Mouse (Mus musculus): Measurements from ENCODE around the gene Set.
A peak's percentile ranks its signal among the peaks of the same experiment; 100 is the strongest.

Gene Set

DNA sequence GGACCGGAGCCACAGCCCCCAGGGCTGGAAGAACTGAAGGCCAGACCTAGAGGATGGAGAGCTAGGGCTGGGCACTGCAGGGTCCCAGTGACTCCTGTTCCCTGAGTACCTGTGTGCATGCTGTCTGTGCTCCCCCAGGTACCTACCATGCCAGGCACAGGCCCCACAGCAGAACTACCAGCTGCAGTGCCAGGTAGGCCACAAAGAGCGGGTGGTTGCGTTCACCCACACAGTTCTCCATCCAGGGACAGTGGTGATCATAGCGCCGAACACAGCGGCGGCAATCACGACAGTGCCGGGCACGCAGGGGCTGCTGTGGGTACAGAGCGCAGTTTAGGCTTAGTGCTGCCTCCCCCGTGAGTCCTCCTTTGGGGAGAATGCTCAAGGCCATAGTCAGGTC, 34.3 kb downstream of the Set start:
- DNase-seq = no peak

DNA sequence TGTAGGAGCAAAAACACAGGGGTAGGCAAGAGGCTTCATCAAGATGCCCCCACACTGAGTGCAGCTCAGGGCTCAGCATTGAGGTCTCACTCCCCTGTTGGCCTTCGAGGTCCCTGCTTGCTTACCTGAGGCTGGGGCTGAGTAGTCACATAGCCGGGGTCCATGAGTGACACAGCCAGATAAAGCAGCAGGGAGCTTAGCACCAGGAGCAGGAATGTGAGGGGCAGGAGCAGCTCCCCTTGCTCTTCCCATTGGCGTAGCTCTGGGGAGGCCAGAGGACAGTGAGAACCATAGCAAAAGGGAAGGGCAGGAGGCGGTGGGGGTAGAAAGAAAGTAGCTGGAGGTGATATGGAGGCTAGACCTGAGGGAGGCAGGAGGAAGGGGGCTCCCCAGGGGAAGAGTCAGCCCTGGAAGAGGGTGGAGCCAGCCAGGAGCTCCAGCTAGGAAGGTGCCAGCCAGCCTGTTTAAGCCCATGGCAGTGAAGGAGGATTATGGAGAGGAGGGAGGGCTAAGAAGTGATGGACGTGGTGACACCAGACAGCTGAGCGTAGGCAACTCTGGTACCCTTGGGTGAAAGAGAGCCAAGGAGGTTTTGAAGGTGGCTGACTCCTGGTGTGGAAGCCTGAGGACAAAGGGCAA, 35.2 kb downstream of the Set start:
- no peak for DNase-seq

DNA sequence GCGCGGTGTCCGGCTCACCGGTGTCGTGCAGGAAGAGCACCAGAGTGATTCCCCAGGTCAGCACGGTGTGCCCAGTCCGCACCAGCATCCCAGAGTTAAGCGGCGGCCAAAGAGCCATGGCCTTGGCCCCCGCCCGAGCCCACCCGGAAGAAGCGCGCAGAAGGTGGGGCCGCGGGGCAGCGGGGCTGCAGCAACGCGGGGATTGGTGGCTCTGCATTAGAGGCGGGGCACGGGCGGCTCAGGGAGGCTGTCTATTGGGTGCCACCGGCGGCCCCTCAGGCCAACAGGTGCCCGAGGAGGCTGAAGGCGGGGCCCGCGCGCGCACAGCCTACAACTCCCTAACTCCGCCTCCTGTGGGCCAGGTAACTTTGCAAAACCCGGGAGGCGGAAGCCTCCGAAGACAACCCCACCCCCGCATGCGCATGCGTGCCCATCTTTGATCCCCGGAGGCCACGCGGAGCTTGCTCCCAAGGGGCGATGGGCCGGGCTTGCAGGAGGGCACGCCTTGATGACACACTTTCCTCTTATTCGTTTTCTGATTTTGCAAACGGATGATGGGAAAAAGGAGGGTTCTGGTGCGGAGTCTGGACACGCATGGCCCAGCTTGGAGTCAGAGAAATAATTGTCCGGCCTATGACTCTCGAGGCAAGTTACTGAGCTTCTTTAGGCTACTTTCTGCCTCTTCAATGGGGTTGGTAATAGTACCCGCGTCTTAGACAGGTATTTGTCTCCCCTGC, 36.5 kb downstream of the Set start, which contains the start of gene Zdhhc12:
Zdhhc12 (minus strand) TSS at position 178 of the 737 bp plus-strand sequence.
- DNase-seq = peak; percentile 96 to 99

DNA sequence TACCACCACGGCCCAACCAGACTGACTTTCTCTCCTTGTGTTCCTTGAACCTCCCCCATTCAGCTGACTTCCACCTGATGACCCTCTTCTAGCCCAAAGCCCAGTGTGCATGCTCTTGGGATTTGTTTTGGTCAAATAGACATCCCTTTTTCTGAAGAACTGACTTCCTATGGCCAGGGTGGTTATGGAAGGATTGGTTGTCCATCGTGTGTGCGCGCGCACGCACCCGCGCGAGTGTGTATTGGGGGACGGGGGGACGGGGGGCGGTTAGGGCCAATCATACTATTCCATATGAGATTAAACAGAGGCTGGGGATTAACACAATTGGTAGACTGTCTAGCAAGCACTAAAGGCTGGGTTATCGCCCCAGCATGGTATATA, 37.0 kb downstream of the Set start:
- DNase-seq = no peak

DNA sequence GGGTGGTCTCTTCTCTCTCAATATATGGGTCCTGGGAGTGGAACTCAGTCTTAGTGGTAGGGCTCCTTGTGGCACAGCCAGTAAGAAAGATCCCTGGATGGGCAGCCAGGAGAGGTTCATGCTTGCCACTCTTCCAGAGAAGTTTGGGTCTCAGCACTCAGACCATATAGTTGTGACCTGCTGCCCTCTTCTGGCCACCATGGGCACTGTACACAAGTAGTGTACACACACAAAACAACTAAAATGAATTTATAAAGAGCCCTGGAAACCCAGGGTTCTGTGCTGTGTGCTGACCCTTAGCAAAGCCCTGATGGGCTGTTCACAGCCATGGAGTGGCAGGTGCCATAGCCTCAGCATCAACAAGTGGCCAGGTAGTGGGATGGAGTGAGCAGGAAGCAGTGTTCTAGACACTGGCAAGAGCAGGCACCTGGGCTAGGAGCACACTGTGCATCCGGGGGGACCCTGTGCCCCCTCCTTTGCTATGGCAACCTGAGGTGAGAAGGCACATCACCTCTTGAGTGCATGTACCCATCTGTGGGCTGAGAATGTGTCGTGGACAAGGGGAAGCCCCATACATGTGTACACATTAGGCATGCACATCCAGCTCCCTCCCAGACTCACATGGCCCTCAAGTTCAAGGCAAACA, 38.8 kb downstream of the Set start:
- peak; percentile 76 to 79 for DNase-seq

DNA sequence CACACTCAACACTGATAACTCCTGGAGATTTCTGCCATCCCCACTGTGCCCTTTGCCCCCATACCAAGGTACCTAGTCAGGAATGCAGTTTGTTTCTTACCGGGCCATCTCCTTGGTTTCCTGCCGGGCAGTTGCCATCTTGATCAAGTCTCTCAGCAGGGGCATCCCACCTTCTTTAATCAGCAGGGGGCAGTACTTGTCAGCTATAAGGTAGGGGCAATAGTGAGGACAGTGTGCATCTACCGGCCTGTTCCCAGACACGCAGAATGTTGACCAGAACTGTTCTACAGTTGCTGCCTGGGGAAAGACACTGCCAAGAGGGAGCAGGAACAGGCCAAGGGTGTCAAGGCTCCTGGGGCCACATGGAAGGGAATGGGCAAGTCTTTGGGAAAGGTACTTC, 43.0 kb downstream of the Set start:
- peak in 1 of 2 experiments; percentile 15 for DNase-seq

DNA sequence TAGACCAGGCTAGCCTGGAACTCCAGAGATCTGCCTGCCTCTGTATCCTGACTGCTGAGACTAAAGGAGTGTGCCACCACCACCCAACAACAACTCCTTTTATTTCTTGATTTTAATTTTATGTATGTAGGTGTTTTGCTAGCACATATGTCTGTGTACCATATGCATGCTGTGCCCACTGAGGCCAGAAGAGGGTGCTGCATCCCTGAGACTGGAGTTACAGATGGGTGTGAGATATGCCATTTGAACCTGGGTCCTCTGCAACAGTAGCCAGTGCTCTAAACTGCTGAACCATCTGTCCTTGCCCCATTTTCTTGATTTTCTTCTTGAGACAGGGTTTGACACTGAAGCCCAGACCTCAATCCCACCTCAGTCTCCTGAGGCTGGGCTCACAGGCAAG, 49.2 kb downstream of the Set start:
- DNase-seq = peak in 1 of 2 experiments; percentile 77

DNA sequence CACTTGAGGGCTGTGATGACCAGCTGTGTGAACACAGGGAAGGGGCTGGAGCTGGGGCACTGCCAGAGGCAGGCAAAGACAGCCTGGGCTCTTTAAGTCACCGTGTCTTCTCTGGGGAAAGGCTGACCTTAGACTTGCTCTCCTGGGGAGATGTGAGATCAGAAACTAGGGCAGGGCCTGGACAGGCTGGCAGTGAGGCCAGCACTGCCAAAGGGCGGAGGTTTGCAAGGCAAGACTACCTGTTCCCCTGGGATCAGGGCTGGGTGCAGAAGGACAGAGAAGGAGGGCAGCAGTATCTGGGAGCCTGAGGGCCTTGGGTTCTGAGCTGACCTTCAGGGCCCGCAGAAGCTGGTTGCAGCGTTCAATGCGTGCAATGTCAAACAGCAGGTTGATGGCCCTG, 50.5 kb downstream of the Set start:
- no peak for DNase-seq

DNA sequence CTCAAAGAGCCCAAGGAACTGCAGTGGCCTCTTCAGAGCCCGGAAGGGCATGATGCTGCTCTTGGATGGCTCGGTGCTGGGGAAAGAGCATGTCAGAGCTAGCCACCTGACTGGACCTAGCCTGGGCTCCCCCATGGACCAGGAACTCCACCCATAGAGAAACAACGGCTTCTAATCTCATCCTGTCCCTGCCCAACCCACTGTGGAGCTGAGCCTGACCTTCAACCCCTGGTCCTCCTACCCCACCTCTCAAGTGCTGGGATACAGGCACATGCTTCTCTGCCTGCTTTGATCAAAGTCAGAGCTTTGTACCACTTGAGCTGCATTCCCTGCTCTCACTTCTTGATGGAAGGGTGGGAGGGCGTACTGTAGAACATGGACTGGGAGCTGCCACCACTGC, 51.1 kb downstream of the Set start:
- no peak for DNase-seq

DNA sequence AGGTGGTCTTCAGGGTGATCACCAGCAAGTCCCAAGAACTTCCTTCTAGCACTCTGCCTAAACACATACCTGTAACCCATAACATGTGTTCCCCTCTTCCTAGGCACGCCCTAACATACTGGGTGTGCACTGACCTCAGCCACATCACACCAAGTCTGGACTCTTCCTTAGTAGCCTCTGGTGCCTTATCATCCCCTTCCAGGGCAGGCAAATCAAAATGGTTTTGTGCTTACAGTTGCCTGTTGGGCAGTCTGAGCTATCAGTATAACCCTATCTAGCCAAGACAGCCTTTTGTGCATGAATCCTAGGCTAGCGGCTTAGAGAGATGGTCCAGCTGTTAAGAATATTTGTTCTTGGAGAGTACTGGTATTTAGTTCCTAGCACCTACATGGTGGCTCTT, 54.3 kb downstream of the Set start:
- DNase-seq = no peak

DNA sequence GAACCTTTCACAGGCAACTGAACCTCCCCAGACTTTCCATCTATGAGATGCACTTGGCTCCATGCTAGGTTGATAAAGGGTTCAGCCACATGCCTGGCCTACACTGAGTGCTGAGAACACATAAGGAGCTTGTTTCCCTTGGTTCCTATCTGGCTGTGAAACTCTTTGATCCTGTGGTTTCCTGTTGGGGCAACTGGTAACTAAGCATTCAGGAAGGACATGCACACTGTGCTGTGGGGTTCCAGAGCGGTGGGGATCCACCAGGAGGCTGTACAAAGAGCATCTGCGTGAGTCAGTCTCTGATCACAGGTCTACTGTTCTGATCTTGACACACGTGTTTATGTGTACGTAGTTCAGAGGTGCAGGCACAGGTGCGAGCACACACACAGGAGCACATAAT, 55.4 kb downstream of the Set start:
- DNase-seq = no peak

DNA sequence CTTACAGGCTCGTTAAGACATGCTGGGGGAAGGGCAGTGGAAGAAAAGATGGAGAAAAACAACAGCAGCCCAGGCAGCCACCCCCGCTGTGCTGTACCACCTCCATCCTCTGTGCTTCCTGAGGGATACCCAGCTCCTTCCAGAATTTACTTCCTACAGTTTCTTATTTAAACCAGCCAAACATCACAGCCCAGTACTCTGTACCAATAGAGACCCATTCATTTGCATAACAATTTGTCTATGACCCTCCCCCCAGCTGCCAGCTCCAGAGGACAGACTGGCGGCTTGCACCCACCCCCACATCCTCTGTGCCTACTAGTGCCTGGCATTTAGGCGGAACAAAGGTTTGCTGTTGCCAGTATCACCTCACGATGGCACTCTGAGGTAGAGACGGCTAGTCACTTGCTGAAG, 62.5 kb downstream of the Set start:
- no peak for DNase-seq

DNA sequence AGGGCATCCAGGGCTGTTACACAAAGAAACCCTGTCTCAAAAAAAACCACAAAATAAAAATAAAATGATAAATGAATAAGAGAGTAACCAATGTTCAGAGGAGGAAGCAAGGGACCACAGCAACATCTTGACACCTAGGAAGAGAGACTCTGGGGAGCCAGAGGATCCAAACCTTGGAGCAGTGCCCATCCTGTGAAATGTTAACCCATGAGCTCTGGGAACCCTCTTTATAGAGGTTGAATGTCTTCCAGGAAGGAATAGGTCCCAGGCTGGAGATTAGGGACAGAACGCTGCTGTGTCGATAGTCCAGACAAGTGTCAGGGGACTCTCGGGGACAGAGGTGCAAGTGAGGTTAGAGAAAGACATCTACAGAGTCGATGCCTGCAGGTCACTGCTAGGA, 63.1 kb downstream of the Set start:
- DNase-seq = peak; percentile 52 to 76

Data from kidney, postnatal 25 days (tissue).